Mouse (Mus musculus) kidney, postnatal 14 days (tissue): Measurements from ENCODE around the gene Ddx5.
A peak's percentile ranks its signal among the peaks of the same experiment; 100 is the strongest.
"Not testable (repeated sequence)": the region's sequence is repeated elsewhere in the genome, so short reads cannot be mapped to it uniquely, and the experiment has no call there.

ENCODE experiments used
- DNase-seq: peaks from one replicate; pipeline ENCODE4 v3.0.0; 2022; ENCODE audit warnings: mixed read lengths

The Ddx5 gene

GRCm38 (mm10) chr11:106760511-106760910 lies 28.5 kb downstream of the Ddx5 start:
- no peak for DNase-seq

- no peak for DNase-seq
Measured at GRCm38 (mm10) chr11:106759028-106759427, 30.0 kb downstream of the Ddx5 start.

GRCm38 (mm10) chr11:106755583-106755982 lies 33.4 kb downstream of the Ddx5 start:
- DNase-seq, result no peak

DNA sequence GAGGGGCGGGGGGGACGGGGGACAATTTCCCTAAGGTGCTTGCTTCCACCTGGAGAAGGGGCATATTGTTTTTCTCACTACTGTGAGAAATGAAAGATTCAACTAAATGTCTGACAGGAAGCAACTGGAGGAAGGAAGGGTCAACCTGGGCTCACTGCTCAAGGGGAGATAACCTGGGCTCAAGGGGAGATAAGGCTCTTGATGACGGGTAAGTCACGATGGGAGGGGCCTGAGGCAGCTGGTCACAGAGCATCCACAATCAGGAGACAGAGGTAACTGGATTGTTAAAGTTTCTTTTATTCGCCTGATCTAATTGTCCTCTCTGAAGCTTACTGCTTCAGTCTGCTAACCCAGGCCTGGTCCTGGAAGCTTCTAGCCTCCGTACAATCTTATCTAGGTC lies 35.7 kb downstream of the Ddx5 start:
- DNase-seq, result no peak

GRCm38 (mm10) chr11:106752103-106752502 lies 36.9 kb downstream of the Ddx5 start:
- no peak for DNase-seq

DNA sequence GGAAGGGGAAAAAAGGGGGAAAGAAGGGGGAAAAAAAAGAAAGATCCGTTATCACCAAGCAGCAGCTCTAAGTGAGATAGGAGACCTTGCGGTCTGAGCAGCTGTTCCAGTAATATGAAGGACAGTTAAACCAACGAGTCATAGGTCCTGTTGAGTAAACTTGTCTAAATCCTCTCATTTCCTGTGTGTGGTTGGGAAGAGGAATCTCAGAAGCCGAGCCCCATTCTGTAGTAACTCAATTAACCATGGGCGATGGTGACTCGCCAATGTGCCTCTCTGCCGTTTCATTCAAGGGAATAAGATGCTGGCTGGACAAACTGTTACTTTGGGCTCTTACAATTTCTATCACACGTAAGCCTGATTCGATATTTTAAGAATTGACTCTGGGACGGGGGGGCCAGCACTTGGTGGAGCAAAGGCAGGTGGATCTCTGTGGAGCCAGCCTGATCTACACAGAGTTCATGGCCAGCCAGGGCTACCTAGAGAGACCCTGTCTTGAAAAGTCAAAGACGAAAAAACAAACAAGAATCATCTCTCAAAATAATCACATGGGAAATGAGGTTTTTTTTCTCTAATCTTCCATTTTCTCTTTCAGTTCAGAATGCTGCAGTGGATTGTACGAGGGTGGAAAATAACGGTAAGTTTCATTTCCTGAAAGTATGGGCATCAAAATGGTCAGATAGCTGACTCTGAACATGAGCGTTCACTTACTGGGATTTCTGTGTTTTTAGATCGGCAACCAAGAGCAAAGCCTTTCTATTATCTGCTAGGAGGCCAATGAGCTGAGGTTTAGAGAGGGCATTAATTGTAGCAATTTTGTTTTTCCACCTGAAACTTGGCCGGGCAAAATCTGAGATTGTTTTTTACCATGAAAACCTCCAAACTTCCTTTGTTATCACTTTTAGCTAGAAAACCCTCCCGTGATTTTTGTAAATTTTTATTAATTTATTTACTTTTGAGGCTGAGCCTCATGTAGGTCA lies 37.7 kb downstream of the Ddx5 start, which contains the start of gene Milr1:
TSS of gene Milr1 (plus strand) at position 188 of the 980 bp plus-strand sequence.
- DNase-seq, result no peak

GRCm38 (mm10) chr11:106750121-106750751 lies 38.7 kb downstream of the Ddx5 start, which contains the start of gene Pecam1:
TSS of gene Pecam1 (minus strand) at chr11:106750628.
- DNase-seq, result no peak

DNA sequence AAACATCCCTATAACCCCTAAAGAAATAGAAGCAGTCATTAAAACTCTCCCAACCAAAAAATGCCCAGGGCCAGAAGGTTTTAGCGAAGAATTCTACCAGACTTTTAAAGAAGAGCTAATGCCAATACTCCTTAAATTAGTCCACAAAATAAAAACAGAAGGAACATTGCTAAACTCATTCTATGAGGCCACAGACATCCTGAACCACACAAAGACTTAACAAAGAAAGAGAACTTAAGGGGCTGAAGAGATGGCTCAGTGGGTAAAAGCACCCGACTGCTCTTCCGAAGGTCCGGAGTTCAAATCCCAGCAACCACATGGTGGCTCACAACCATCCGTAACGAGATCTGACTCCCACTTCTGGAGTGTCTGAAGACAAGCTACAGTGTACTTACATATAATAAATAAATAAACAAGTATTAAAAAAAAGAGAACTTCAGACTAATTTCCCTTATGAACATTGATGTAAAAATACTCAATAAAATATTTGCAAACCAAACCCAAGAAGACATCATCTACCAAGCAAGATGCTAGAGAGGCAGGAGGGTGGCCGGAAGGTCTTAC lies 39.3 kb downstream of the Ddx5 start:
- not testable (repeated sequence) for DNase-seq

GRCm38 (mm10) chr11:106744949-106745348 lies 44.0 kb downstream of the Ddx5 start:
- no peak for DNase-seq

DNA sequence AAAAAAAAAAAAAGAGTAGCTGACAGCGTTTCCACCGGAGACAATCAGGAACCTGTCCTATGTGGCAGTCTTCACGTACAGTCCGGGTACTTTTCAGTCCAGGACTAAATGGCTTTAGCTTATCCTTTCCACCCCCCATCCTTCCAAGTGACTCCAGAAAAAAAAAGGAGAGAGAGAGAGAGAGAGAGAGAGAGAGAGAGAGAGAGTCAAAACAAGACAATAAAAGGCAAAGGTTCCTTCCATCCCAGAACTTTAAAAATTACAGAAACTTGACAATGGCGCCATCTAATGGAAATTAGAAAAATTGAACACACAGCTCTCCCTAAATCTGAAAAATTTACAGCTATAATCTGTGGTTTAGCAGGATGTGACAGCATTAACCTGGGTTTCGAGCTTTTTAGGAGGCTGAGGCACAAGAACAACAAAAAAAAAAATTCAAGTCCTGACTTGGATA lies 46.6 kb downstream of the Ddx5 start:
- no peak for DNase-seq

- DNase-seq, result no peak
Measured at GRCm38 (mm10) chr11:106741826-106742225, 47.2 kb downstream of the Ddx5 start.

DNA sequence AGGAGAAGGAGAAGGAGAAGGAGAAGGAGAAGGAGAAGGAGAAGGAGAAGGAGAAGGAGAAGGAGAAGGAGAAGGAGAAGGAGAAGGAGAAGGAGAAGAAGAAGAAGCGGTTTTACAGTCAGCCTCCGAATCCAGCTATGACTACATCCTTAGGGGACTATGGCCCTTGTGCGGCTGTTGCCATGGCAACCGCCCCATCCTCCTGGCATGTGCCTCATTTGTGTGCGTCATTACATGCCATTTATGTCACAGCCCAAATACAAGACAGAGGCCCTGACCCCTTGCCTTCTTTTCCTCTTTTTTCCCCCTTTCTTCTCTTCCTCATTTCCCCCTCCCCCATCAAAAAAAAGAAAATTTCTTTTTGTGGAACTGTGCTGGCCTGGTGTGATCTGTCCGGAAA lies 47.8 kb downstream of the Ddx5 start:
- no peak for DNase-seq

- DNase-seq, result not testable (repeated sequence)
Measured at GRCm38 (mm10) chr11:106740724-106741123, 48.3 kb downstream of the Ddx5 start.

- DNase-seq, result no peak
Measured at GRCm38 (mm10) chr11:106739116-106739515, 49.9 kb downstream of the Ddx5 start.

DNA sequence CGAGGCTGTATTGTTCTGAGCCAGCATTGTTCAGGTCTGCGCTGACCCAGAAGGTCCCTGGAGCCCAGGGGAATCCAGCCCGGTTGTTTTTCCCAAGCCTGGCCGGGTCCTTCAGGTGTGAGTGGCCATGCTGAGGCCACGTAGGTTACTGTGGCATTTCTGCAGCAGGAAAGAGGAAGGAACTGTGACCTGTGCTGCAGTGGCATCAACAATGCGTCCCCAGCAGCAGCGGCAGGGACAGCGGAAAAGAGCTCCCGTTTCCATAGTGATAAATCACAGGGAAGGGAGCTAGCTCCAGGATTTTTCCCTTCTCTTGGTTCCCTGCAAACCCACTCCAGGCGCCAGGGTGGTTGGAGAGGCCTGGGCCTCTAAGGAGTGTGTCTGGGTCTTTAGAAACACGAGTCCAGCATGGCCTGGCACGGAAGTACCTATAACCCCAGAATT lies 51.8 kb downstream of the Ddx5 start:
- DNase-seq, result peak; percentile 72

DNA sequence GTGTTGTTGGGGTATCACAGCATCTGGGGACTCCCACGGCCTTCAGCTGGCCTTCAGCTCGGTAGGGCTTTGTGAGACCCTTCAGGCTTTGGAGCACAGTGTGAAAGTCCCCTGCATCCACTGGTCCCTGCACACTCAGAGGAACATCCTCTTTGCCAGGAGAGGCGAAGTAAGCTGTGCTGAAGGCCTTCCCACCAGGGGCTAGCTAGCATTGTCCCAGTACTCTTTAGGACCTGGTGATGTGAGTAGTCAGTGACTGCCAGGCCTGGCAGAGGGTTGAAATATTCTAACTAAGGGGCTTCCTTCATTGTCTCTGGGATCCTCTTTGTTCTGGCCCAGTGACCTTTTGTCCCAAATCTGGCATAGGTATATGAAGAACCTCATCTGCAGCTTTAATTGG lies 52.4 kb downstream of the Ddx5 start:
- DNase-seq, result no peak

- peak; percentile 51 for DNase-seq
Measured at GRCm38 (mm10) chr11:106730714-106731113, 58.3 kb downstream of the Ddx5 start.
